Mouse (Mus musculus) stomach, embryonic 16.5 days (tissue): Measurements from ENCODE around the gene Arel1. TPM values are rescaled to one million over a fixed set of nuclear protein-coding genes. Genes with fewer than 3 reads are reported as not detected.

Source experiments
- ATAC-seq: fragments of 200-750 bp; cut with Nextera tagmentation; 2 replicates; pipeline ENCODE4 v1.8.0; 2017; ENCODE audit warnings: moderate number of reproducible peaks, moderate TSS enrichment; ENCODE audit not compliant: insufficient read depth, low FRiP score
- H3K27ac ChIP-seq: fragments of 300-500 bp; sonication (generic); 2 replicates; pipeline ENCODE4 v1.5.1; 2014; ENCODE audit warnings: low read length
- H3K27me3 ChIP-seq: fragments of 300-500 bp; sonication (generic); 2 replicates; pipeline ENCODE4 v1.6.1; 2014; ENCODE audit warnings: low read length, control low read depth, mixed read lengths; ENCODE audit not compliant: control insufficient read depth, insufficient read depth
- H3K36me3 ChIP-seq: fragments of 300-500 bp; sonication (generic); 2 replicates; pipeline ENCODE4 v1.6.1; 2014; ENCODE audit warnings: low read length; ENCODE audit not compliant: control insufficient read depth, insufficient read depth
- H3K4me1 ChIP-seq: fragments of 300-500 bp; sonication (generic); 2 replicates; pipeline ENCODE4 v1.6.1; 2014; ENCODE audit warnings: low read length, control low read depth, mixed read lengths; ENCODE audit not compliant: control insufficient read depth, insufficient read depth
- H3K4me2 ChIP-seq: fragments of 300-500 bp; sonication (generic); 2 replicates; pipeline ENCODE4 v1.6.1; 2014; ENCODE audit warnings: low read depth, low read length, mixed read lengths
- H3K4me3 ChIP-seq: fragments of 300-500 bp; sonication (generic); replicated peaks from 2 replicates; pipeline ENCODE4 v1.5.1; 2014; ENCODE audit warnings: mild to moderate bottlenecking, low read length
- H3K9ac ChIP-seq: fragments of 300-500 bp; sonication (generic); 2 replicates; pipeline ENCODE4 v1.6.1; 2014; ENCODE audit warnings: low read length
- H3K9me3 ChIP-seq: fragments of 300-500 bp; sonication (generic); replicated peaks from 2 replicates; pipeline ENCODE4 v1.6.1; 2016; ENCODE audit warnings: low read length, control low read depth; ENCODE audit not compliant: control insufficient read depth
- WGBS: fragments of 180-500 bp; shearing (Covaris S2); extraction: QIAGEN DNeasy Blood & Tissue Kit; methylation state at CpG from one replicate; pipeline ENCODE4 v1.1.7; 2014; 5-methylcytosine and 5-hydroxymethylcytosine counted together
- polyA plus RNA-seq: library from polyadenylated mRNA; unstranded; fragments of >200 nt; fragmentation: Nextera tagmentation; extraction: Ambion mirVana; gene quantifications from 2 replicates; pipeline ENCODE4 v1.2.1, GENCODE M21; 2015

Arel1 gene
- polyA plus RNA-seq, 1 experiment from 2014 or later, result 11.8 TPM

- Histone ChIP-seq H3K9ac (no peak overlapping the region), H3K9me3 (no peaks in the 10 kb centered on the region), H3K27me3 (no peaks in the 10 kb centered on the region), H3K27ac (peak overlapping the region; percentile 44; the same call in 1 of the 2 replicates), H3K36me3 (0 out of 2 replicates have a peak, but pooled peaks cover 2% of the 10 kb centered on the region), H3K4me3 (no peak overlapping the region), H3K4me2 (no peak overlapping the region), H3K4me1 (peaks cover 6% of the 10 kb centered on the region; the same call in 1 of the 2 replicates)
- ATAC-seq, result no peak
- WGBS, result 54% methylated on average over 1 of the region's 1 CpGs
Observed at GRCm38 (mm10) chr12:84952351-84952750, 18.3 kb downstream of the Arel1 start.

GRCm38 (mm10) chr12:84951531-84951930 is 19.2 kb downstream of the Arel1 start:
- no peak overlapping the region for H3K4me2 ChIP-seq
- H3K27me3 ChIP-seq, result no peaks in the 10 kb centered on the region
- H3K36me3 ChIP-seq, result peaks cover 5% of the 10 kb centered on the region; the same call in 1 of the 2 replicates
- no peak for ATAC-seq
- H3K27ac ChIP-seq, result peak overlapping the region; percentile 44
- 71% methylated on average over 8 of the region's 8 CpGs for WGBS
- no peak overlapping the region for H3K9ac ChIP-seq
- peaks cover 6% of the 10 kb centered on the region; the same call in 1 of the 2 replicates for H3K4me1 ChIP-seq
- no peak overlapping the region for H3K4me3 ChIP-seq
- no peaks in the 10 kb centered on the region for H3K9me3 ChIP-seq

GRCm38 (mm10) chr12:84950763-84951162 is 19.9 kb downstream of the Arel1 start:
- Histone ChIP-seq H3K9ac (no peak overlapping the region), H3K27ac (no peak overlapping the region), H3K4me1 (peaks cover 6% of the 10 kb centered on the region; the same call in 1 of the 2 replicates), H3K36me3 (peaks cover 5% of the 10 kb centered on the region; the same call in 1 of the 2 replicates), H3K4me3 (no peak overlapping the region), H3K4me2 (no peak overlapping the region), H3K27me3 (no peaks in the 10 kb centered on the region), H3K9me3 (no peaks in the 10 kb centered on the region)
- 57% methylated on average over 6 of the region's 6 CpGs for WGBS
- peak; percentile 73; the same call in 1 of the 2 replicates for ATAC-seq

- WGBS, result 88% methylated on average over 6 of the region's 6 CpGs
- Histone ChIP-seq H3K4me1 (peaks cover 6% of the 10 kb centered on the region; the same call in 1 of the 2 replicates), H3K27me3 (no peaks in the 10 kb centered on the region), H3K4me3 (no peak overlapping the region), H3K4me2 (no peak overlapping the region), H3K27ac (no peak overlapping the region), H3K36me3 (peaks cover 3% of the 10 kb centered on the region; the same call in 1 of the 2 replicates), H3K9me3 (no peaks in the 10 kb centered on the region), H3K9ac (no peak overlapping the region)
- ATAC-seq, result no peak
Observed at GRCm38 (mm10) chr12:84948584-84949285, 22.0 kb downstream of the Arel1 start.

GRCm38 (mm10) chr12:84947894-84948583 is 22.7 kb downstream of the Arel1 start:
- 73% methylated on average over 2 of the region's 2 CpGs for WGBS
- ATAC-seq, result no peak
- no peak overlapping the region for H3K4me2 ChIP-seq
- no peak overlapping the region for H3K4me3 ChIP-seq
- H3K27me3 ChIP-seq, result no peaks in the 10 kb centered on the region
- H3K27ac ChIP-seq, result no peak overlapping the region
- H3K9ac ChIP-seq, result no peak overlapping the region
- H3K9me3 ChIP-seq, result no peaks in the 10 kb centered on the region
- peaks cover 3% of the 10 kb centered on the region; the same call in 1 of the 2 replicates for H3K36me3 ChIP-seq
- peaks cover 6% of the 10 kb centered on the region; the same call in 1 of the 2 replicates for H3K4me1 ChIP-seq

- 85% methylated on average over 9 of the region's 9 CpGs for WGBS
- H3K4me3 ChIP-seq, result no peak overlapping the region
- no peak for ATAC-seq
- no peak overlapping the region for H3K4me2 ChIP-seq
- H3K9me3 ChIP-seq, result no peaks in the 10 kb centered on the region
- no peaks in the 10 kb centered on the region for H3K27me3 ChIP-seq
- no peaks in the 10 kb centered on the region for H3K4me1 ChIP-seq
- H3K36me3 ChIP-seq, result peaks cover 4% of the 10 kb centered on the region; the same call in 1 of the 2 replicates
- no peak overlapping the region for H3K27ac ChIP-seq
- no peak overlapping the region for H3K9ac ChIP-seq
Observed at GRCm38 (mm10) chr12:84944813-84945553, 25.7 kb downstream of the Arel1 start.

- Histone ChIP-seq H3K9me3 (no peaks in the 10 kb centered on the region), H3K27ac (no peak overlapping the region), H3K4me3 (no peak overlapping the region), H3K27me3 (no peaks in the 10 kb centered on the region), H3K4me2 (no peak overlapping the region), H3K9ac (no peak overlapping the region), H3K36me3 (peaks cover 5% of the 10 kb centered on the region; the same call in 1 of the 2 replicates), H3K4me1 (no peaks in the 10 kb centered on the region)
- ATAC-seq, result no peak
- 74% methylated on average over 4 of the region's 4 CpGs for WGBS
Observed at GRCm38 (mm10) chr12:84944150-84944812, 26.4 kb downstream of the Arel1 start.

- Histone ChIP-seq H3K4me2 (no peak overlapping the region), H3K27ac (no peak overlapping the region), H3K36me3 (peaks cover 5% of the 10 kb centered on the region; the same call in 1 of the 2 replicates), H3K9me3 (no peaks in the 10 kb centered on the region), H3K4me3 (no peak overlapping the region), H3K27me3 (no peaks in the 10 kb centered on the region), H3K4me1 (no peaks in the 10 kb centered on the region), H3K9ac (no peak overlapping the region)
- ATAC-seq, result no peak
- WGBS, result 80% methylated on average over 21 of the region's 21 CpGs
Observed at GRCm38 (mm10) chr12:84943006-84943952, 27.4 kb downstream of the Arel1 start.
